ENCODE assay signal across 25 mouse cellular contexts in genomic region chr11:79151874-79152273, GRCm38 (mm10). TPM values are rescaled to one million over a fixed set of nuclear protein-coding genes. Genes with fewer than 3 reads are reported as not detected.
DNase-seq lines count a peak whose midpoint lies in the region; ATAC-seq and TF ChIP-seq lines count a peak whose summit lies in the region.
"Had no signal": no experiment of that assay in that cellular context is flagged by ENCODE, and none has a peak within 500 bp of the region (broad histone marks: within the 10 kb centered on the region; RNA-seq: fewer than 3 reads in every experiment).

No protein-coding gene starts in this region.

- no peak for DNase-seq in ES-E14 (ENCODE audit: low read depth, low spot score)
- DNase-seq in R1 (ENCODE audit: low read depth, low spot score), result peak; percentile 57
- peak; percentile 74 for DNase-seq in yolk sac, embryonic 10.5 days (ENCODE audit: low spot score)
- DNase-seq in cerebellum, adult 9-11 months, result no peak
- no peak for DNase-seq in adipocyte (ENCODE audit: low spot score)
- DNase-seq: adrenal gland, adult 2 months; adrenal gland, adult 8-10 months; adrenal gland, postnatal 10 days; adrenal gland, postnatal 14 days; adrenal gland, postnatal 25 days; adrenal gland, postnatal 36 days; B cell, adult 2 months; cerebellum, adult 11 months; cerebellum, adult 11-12 months; cerebellum, adult 18-20 months; cerebellum, adult 2 months; cerebellum, adult 8-10 months; cerebellum, adult 9-10 months had no signal

- H3K27me3 ChIP-seq in ES-Bruce4 (ENCODE audit: control insufficient read depth, insufficient read depth, low read length, poor library complexity, severe bottlenecking), result no peaks in the 10 kb centered on the region
- no peaks in the 10 kb centered on the region; the same call in 1 of the 2 replicates for H3K27me3 ChIP-seq in hindbrain, embryonic 13.5 days
- H3K27me3 ChIP-seq in neural tube, embryonic 15.5 days (replicated peaks), result no peaks in the 10 kb centered on the region
- H3K27me3 ChIP-seq: Patski had no signal

- no peak for TF ChIP-seq CTCF in ES-Bruce4 (IDR thresholded peaks at IDR 0.05; ENCODE audit: low read depth, low read length)

- H3K36me3 ChIP-seq in ES-Bruce4 (ENCODE audit: control insufficient read depth, insufficient read depth, low read length, poor library complexity, severe bottlenecking), result no peaks in the 10 kb centered on the region
- no peaks in the 10 kb centered on the region for H3K36me3 ChIP-seq in ES-E14 (ENCODE audit: control insufficient read depth, insufficient read depth, low read length, poor library complexity, severe bottlenecking)
- H3K36me3 ChIP-seq in hindbrain, embryonic 13.5 days, result no peaks in the 10 kb centered on the region
- no peaks in the 10 kb centered on the region for H3K36me3 ChIP-seq in neural tube, embryonic 15.5 days
- H3K36me3 ChIP-seq: G1E had no signal

- H3K27ac ChIP-seq in ES-Bruce4 (ENCODE audit: insufficient read depth, low read length), result peak overlapping the region; percentile 36; the same call in 1 of the 2 replicates
- H3K27ac ChIP-seq in ES-E14 (ENCODE audit: insufficient read depth, low read depth, low read length, poor library complexity, severe bottlenecking), result no peak overlapping the region
- H3K27ac ChIP-seq in hindbrain, embryonic 13.5 days, result no peak overlapping the region
- no peak overlapping the region for H3K27ac ChIP-seq in neural tube, embryonic 15.5 days (replicated peaks)

- H3K9me3 ChIP-seq in ES-Bruce4 (replicated peaks; ENCODE audit: control insufficient read depth, insufficient read depth, low read length, poor library complexity, severe bottlenecking) (no peaks in the 10 kb centered on the region), ES-E14 (ENCODE audit: control insufficient read depth, insufficient read depth, low read depth, low read length) (no peaks in the 10 kb centered on the region)
- no peaks in the 10 kb centered on the region for H3K9me3 ChIP-seq in hindbrain, embryonic 13.5 days
- no peaks in the 10 kb centered on the region for H3K9me3 ChIP-seq in neural tube, embryonic 15.5 days (replicated peaks)
- H3K9me3 ChIP-seq: G1E had no signal

- no peak for ATAC-seq in hindbrain, embryonic 13.5 days (ENCODE audit: low FRiP score)
- no peak for ATAC-seq in neural tube, embryonic 15.5 days (ENCODE audit: low FRiP score)
- ATAC-seq: activated CD4-positive, CD25-positive, alpha-beta regulatory T cell, adult 4 months; CD4-positive, CD25-positive, alpha-beta regulatory T cell, adult 4 months; Patski had no signal

- WGBS in hindbrain, embryonic 13.5 days, result 75% methylated on average over 7 of the region's 7 CpGs
- 78% methylated on average over 7 of the region's 7 CpGs for WGBS in neural tube, embryonic 15.5 days

- no peak overlapping the region for H3K4me2 ChIP-seq in hindbrain, embryonic 13.5 days
- H3K4me2 ChIP-seq in neural tube, embryonic 15.5 days, result no peak overlapping the region

- no peak overlapping the region for H3K9ac ChIP-seq in ES-Bruce4 (ENCODE audit: low read depth, poor library complexity, severe bottlenecking)
- H3K9ac ChIP-seq in ES-E14 (ENCODE audit: insufficient read depth, low read depth, low read length, poor library complexity, severe bottlenecking), result no peak overlapping the region
- no peak overlapping the region for H3K9ac ChIP-seq in hindbrain, embryonic 13.5 days
- H3K9ac ChIP-seq in neural tube, embryonic 15.5 days (replicated peaks), result no peak overlapping the region

- in situ Hi-C loops in ES-E14 (cut with MboI; ENCODE audit: low sequenced_read_pairs in 2 of 2, unreplicated experiment in 2 of 2), result no loop called here

- H3K4me1 ChIP-seq in ES-Bruce4 (ENCODE audit: control insufficient read depth, insufficient read depth, low read length) (peaks cover 5% of the 10 kb centered on the region), ES-E14 (ENCODE audit: control insufficient read depth in 2 of 2, insufficient read depth in 2 of 2, low read length in 2 of 2, poor library complexity in 1 of 2) (peaks cover 3 to 8% of the 10 kb centered on the region in 2 experiments; a peak in 1 of 4 replicates)
- no peaks in the 10 kb centered on the region for H3K4me1 ChIP-seq in hindbrain, embryonic 13.5 days (replicated peaks)
- 0 out of 2 replicates have a peak, but pooled peaks cover 1% of the 10 kb centered on the region for H3K4me1 ChIP-seq in neural tube, embryonic 15.5 days

- TF ChIP-seq POLR2A in ES-Bruce4 (IDR thresholded peaks at IDR 0.05; ENCODE audit: insufficient read depth, low read length), result no peak

- H3K4me3 ChIP-seq in ES-Bruce4 (ENCODE audit: low read depth, low read length) (no peak overlapping the region), ES-E14 (ENCODE audit: insufficient read depth in 1 of 2, low read depth in 1 of 2, low read length in 2 of 2, poor library complexity in 1 of 2, severe bottlenecking in 1 of 2) (no peak overlapping the region)
- H3K4me3 ChIP-seq in hindbrain, embryonic 13.5 days, result no peak overlapping the region
- no peak overlapping the region for H3K4me3 ChIP-seq in neural tube, embryonic 15.5 days (replicated peaks)

- no peak for TF ChIP-seq EP300 in ES-Bruce4 (IDR thresholded peaks at IDR 0.05; ENCODE audit: insufficient read depth, low read depth, low read length)

TF ChIP-seq in ES-E14, 5 proteins besides CTCF, POLR2A, EP300 and RAD21:
- TF ChIP-seq ZNF384 (IDR thresholded peaks at IDR 0.05; ENCODE audit: low read depth, low read length), result no peak
- TF ChIP-seq ZC3H11A (IDR thresholded peaks at IDR 0.05; ENCODE audit: borderline replicate concordance, low read depth, low read length), result no peak
- peak; percentile 65; the same call in 1 of the 2 replicates for TF ChIP-seq MAFK (IDR thresholded peaks at IDR 0.05; ENCODE audit: insufficient read depth, low read depth, low read length)
- TF ChIP-seq CHD2 (IDR thresholded peaks at IDR 0.05; ENCODE audit: low read depth, low read length), result no peak

RNA-seq across cellular contexts. Expression of gene Ksr1, which starts 5.7 kb away (rescaled TPM):
- 7.7 and 10.1 TPM in 2 replicates for polyA plus RNA-seq in ES-Bruce4 (2011; ENCODE audit: insufficient read depth, insufficient read length, low read depth, missing spikeins)
- total RNA-seq in ES-E14 (2012; rRNA removed), result 10.7 and 11.3 TPM in 2 replicates
- 3.1 and 3.5 TPM in 2 replicates for polyA plus RNA-seq in hindbrain, embryonic 13.5 days (2015; fragmentation: Nextera tagmentation; extraction: Ambion mirVana)
- 4.5 and 5.8 TPM in 2 replicates for polyA plus RNA-seq in neural tube, embryonic 15.5 days (2015; fragmentation: Nextera tagmentation; extraction: Ambion mirVana)

Comparison
In these comparisons a context has a peak if more than half of its experiments do, and no peak if none do; other contexts are left out.
1. DNase-seq: peak in R1 (single experiment) and yolk sac, embryonic 10.5 days (single experiment); none in ES-E14 (single experiment), cerebellum, adult 9-11 months (single experiment) and adipocyte (single experiment).